Mouse (Mus musculus) olfactory bulb, adult 2 months (tissue): ENCODE measurements around the gene Rassf4. TPM values are rescaled to one million over a fixed set of nuclear protein-coding genes. Genes with fewer than 3 reads are reported as not detected.

Experiments
- H3K27ac ChIP-seq: fragments of 200-500 bp; 2 replicates; pipeline ENCODE4 v1.5.1; 2012; ENCODE audit warnings: low read depth, low read length; ENCODE audit not compliant: insufficient read depth
- H3K4me1 ChIP-seq: fragments of 200-500 bp; 2 replicates; pipeline ENCODE4 v1.6.1; 2012; ENCODE audit warnings: low read length; ENCODE audit not compliant: control insufficient read depth, insufficient read depth
- H3K4me3 ChIP-seq: fragments of 200-500 bp; 2 replicates; pipeline ENCODE4 v1.5.1; 2012; ENCODE audit warnings: mild to moderate bottlenecking, low read depth, low read length, moderate library complexity; ENCODE audit not compliant: insufficient read depth
- CTCF ChIP-seq: fragments of 200-500 bp; IDR thresholded peaks from 2 replicates; pipeline ENCODE4 v1.5.1; 2012; ENCODE audit warnings: low read depth, mild to moderate bottlenecking, low read length, moderate library complexity; ENCODE audit not compliant: insufficient read depth
- POLR2A ChIP-seq: fragments of 200-500 bp; IDR thresholded peaks from 2 replicates; pipeline ENCODE4 v1.6.1; 2012; ENCODE audit warnings: mild to moderate bottlenecking, low read depth, low read length, moderate library complexity; ENCODE audit not compliant: insufficient read depth
- WGBS: fragments of 180-500 bp; shearing (Covaris S2); methylation state at CpG from one replicate; pipeline ENCODE4 v1.1.7; 2018; 5-methylcytosine and 5-hydroxymethylcytosine counted together
- polyA plus RNA-seq: library from polyadenylated mRNA; stranded (reverse); fragments of >200 nt; gene quantifications from 2 replicates; pipeline ENCODE4 v1.2.4, GENCODE M21; 2012; ENCODE audit warnings: low replicate concordance; ENCODE audit not compliant: missing spikeins, insufficient read depth, insufficient read length

Rassf4 gene
- polyA plus RNA-seq, 1 experiment: not detected

DNA sequence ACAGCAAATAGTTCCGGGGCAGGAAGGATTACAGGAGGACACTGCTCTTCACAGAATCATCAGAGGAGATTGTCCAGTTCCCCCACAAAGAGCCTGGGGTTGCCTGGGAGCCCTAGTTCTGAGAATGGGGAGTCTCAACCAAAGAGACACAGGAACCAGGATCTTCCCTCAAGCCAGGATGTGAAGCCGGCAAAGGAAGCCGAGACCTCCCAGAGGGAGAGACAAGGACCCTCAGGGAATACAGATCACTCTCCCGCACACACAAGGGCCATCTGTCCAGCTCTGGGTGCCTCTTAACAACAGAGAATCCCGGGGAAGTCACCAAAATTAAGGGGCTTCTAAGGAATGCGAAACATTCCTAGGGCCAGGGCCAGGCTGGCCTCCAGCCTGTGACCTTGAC lies 3.6 kb upstream of the Rassf4 start:
- no peak overlapping the region for H3K4me3 ChIP-seq
- H3K4me1 ChIP-seq: peaks cover 13% of the 10 kb centered on the region
- WGBS: 82% methylated on average over 6 of the region's 6 CpGs
- no peak overlapping the region for H3K27ac ChIP-seq
- TF ChIP-seq POLR2A (no peak), CTCF (no peak)

DNA sequence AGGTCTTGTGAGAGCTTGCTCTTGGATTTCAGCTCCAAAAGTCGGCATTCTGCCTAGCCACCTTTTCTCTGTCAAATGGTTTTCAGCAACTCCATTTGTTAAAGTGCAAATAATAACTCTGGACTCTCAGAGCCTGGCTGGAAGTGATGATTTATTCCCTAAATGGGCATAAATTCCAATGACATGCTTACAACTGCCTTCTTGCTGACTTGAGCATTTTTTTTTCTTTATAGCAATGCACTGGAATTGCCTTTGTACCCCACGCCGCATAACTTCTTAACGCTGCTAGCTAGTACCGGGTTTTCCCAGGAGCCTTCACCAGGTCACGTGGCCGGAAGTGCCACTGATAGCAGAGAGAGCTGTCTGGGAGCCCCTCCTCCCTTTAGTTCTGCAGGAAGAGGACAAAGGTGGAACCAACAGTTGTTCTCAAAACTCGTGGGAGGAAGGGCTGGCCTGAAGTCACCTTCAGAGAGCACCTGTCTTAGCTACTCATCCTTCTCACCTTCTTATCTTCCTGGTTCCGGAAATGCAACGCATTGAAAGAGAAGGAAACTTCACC lies 2.7 kb upstream of the Rassf4 start:
- no peak overlapping the region for H3K27ac ChIP-seq
- H3K4me3 ChIP-seq: no peak overlapping the region
- WGBS: 83% methylated on average over 10 of the region's 10 CpGs
- TF ChIP-seq CTCF (no peak), POLR2A (no peak)
- H3K4me1 ChIP-seq: peaks cover 13% of the 10 kb centered on the region

DNA sequence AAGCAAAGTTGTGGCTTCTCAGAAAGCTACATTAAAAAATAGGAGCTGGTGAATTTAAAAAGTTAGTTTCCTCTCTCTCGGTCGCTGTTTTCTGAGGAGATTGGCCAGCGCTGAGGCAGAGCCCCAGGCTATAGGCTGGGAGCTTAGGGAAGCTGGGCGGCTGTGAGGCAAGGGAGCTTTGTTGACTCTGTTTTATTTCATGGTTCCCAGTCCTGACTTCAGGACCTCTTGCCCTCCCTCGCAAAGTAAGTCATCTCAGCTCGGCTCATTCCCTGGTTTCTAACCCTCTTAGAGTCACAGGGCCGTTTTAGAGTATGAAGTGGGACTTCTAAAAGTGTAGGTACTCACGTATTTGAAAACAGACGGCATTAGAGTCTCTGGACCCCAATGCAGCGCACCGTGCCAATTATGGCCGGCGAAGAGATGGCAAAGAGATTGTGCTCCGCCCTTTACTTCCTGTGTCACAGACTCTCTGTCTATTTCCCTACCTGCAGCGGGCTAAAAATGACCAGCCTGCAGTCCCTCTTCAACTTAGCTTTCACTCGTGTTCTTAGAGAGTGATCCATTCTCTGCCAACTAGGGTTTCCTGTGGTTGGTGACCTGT lies 633 bp upstream of the Rassf4 start:
- Histone ChIP-seq H3K4me1 (peaks cover 24% of the 10 kb centered on the region), H3K27ac (no peak overlapping the region), H3K4me3 (peak overlapping the region; percentile 51)
- 38% methylated on average over 16 of the region's 16 CpGs for WGBS
- no peak for TF ChIP-seq POLR2A

DNA sequence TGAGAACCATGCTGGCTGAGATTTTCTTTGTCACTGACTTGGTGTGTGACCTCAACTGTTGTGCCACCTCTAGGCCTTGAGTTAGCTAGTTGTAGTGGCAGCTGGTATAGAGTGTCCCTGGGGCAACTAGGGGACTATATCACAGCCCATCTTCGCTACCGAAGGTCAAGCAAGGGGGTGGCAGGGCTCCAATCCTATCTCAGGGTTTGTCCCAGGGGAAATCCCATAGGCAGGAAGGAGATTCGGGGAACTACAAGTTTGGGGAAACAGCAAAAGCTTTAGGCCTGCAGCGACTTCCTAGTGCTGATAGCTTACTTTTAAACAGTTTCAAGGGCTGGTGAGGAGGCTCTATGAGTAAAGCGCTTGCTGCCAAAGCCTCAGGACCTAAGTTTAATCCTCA lies 1.4 kb downstream of the Rassf4 start:
- Histone ChIP-seq H3K4me1 (peaks cover 24% of the 10 kb centered on the region), H3K27ac (no peak overlapping the region), H3K4me3 (no peak overlapping the region)
- WGBS: 87% methylated on average over 5 of the region's 5 CpGs
- no peak for TF ChIP-seq CTCF

DNA sequence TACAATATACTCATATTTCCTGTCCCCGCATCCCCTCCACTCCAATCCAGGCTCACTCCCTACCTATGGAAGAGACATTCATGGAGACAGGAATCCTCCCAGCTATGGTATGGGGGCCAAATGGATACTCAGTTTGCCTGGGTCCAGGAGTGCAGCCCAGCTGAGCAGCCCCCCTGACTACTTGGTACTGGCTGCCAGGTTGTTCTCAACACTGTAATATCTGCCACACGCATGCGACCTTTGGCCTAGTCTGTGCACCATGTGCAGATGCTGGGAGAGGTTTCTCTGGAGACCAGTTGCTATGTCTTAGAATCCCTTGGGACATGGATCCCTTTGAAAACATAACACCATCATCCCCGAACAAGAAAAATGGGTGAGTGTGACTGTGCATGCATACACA lies 2.0 kb downstream of the Rassf4 start:
- peaks cover 24% of the 10 kb centered on the region for H3K4me1 ChIP-seq
- WGBS: 91% methylated on average over 4 of the region's 4 CpGs

DNA sequence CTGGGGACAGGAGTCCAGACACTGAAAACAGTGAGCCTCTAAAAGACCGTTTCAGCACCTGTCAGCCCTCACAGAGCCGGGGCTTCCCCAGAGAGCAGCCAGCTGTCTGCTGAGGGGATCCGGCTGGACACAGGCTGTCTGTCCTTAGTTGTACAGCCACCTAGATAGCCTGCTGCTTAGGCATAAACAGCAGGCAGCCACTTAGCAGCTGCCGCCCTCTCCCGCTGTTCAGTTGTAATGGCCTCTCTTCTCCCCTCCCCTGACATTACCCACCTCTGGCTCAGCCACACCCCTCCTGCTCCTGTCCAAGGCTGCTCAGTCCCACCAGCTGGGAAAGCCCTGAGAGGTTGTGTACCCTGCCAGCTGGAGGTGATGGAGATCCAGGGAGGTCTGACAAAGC lies 2.7 kb downstream of the Rassf4 start:
- Histone ChIP-seq H3K27ac (no peak overlapping the region), H3K4me3 (no peak overlapping the region), H3K4me1 (peaks cover 24% of the 10 kb centered on the region)
- TF ChIP-seq POLR2A: no peak
- TF ChIP-seq CTCF: no peak
- WGBS: 73% methylated on average over 5 of the region's 5 CpGs

More for the DNA sequence above, 2.0 kb downstream of the Rassf4 start:
- H3K4me3 ChIP-seq: no peak overlapping the region
- TF ChIP-seq POLR2A (no peak), CTCF (no peak)
- no peak overlapping the region for H3K27ac ChIP-seq

DNA sequence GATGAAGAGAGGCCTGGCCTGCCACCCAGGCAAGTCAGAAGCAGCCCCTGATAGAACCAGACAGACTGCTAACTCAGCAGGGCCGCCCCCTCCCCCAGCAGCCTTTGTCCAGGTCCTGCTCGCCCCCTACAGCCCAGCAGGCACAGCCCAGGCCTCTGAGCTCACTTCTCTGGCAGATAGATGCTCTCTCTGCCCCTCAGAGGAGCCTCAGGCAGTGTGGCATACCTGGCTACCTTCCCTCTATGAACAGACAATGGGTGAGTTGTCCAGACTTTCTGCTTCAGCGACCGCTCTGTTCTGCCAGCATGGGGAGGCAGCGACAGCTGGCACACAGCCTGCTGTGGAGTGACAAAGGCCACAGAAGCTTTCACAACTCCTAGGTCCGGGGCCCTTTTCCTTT lies 3.6 kb downstream of the Rassf4 start:
- peaks cover 24% of the 10 kb centered on the region for H3K4me1 ChIP-seq
- no peak for TF ChIP-seq CTCF
- no peak for TF ChIP-seq POLR2A
- 61% methylated on average over 6 of the region's 6 CpGs for WGBS
- no peak overlapping the region for H3K4me3 ChIP-seq
- no peak overlapping the region for H3K27ac ChIP-seq

DNA sequence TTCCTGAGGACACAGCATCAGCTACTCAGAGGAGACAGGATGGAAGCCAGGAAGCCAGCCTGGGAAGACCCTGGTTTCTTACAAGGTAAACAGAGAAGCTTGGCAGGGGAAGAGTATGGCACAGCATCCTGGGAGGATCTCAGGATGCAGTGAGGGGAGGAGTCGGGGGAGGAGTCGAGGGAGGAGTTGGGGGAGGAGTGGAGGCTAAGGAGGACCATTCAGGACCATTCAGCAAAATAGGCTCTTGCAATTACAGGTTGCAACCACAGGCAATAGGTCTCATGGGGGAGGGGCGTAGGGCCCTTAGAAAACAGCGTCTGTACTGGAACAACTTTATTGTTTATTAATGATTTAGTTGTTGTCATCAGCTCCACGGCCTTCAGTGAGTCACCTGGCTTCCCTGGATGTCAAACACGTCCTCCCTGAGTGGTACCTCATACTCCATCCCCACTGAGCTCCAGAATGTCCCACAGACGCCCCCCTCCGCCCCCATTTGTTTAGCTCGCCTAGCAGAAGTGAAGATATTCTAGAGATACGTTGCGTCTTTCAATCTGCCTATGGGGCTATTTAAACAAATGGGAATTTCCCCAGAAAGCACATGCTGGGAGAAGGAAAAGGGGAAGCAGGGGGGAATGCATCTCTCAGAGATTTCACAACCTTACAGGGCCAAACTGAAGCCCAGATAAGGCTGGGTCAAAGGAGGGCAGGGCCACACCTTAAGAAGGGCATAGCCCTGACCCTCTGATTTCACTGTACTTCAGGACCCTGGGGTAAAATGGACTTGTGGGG lies 4.9 kb downstream of the Rassf4 start:
- Histone ChIP-seq H3K4me3 (no peak overlapping the region), H3K4me1 (peaks cover 18% of the 10 kb centered on the region), H3K27ac (no peak overlapping the region)
- WGBS: 62% methylated on average over 11 of the region's 11 CpGs
- no peak for TF ChIP-seq CTCF

DNA sequence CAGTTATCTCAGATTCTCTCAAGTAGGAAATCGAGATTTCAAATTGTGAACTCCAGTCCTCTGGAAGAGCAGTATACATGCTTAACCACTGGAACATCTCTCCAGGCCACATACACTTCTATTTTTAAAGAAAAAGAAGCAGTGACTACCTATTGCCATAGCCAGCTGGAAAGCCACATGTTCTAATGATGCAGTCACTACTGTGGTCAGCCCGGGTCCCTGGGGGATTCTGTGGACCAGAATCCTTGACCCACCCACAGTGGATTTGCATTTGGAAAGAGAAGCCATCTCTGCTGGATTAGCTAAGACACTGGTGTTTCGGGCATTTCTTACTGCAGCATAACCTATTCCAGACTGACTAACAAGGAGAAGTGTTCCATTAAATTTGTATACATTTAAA lies 6.4 kb downstream of the Rassf4 start:
- peaks cover 11% of the 10 kb centered on the region for H3K4me1 ChIP-seq
- no peak for TF ChIP-seq POLR2A
- no peak for TF ChIP-seq CTCF
- no peak overlapping the region for H3K27ac ChIP-seq
- WGBS: 76% methylated on average over 3 of the region's 3 CpGs
- no peak overlapping the region for H3K4me3 ChIP-seq
